Mouse (Mus musculus) testis, adult 2 months (tissue): Measurements from ENCODE around the gene Uvrag. TPM values are rescaled to one million over a fixed set of nuclear protein-coding genes. Genes with fewer than 3 reads are reported as not detected.

ENCODE experiments used
- H3K27ac ChIP-seq: fragments of 200-500 bp; 2 replicates; pipeline ENCODE4 v1.5.1; 2012; ENCODE audit warnings: low read depth, low read length; ENCODE audit not compliant: control insufficient read depth, insufficient read depth
- H3K27me3 ChIP-seq: fragments of 200-500 bp; 2 replicates; pipeline ENCODE4 v1.6.1; 2012; ENCODE audit warnings: mild to moderate bottlenecking, low read length, moderate library complexity; ENCODE audit not compliant: control insufficient read depth, insufficient read depth
- H3K36me3 ChIP-seq: fragments of 200-500 bp; 2 replicates; pipeline ENCODE4 v1.6.1; 2012; ENCODE audit warnings: mild to moderate bottlenecking, low read length; ENCODE audit not compliant: control insufficient read depth, insufficient read depth
- H3K4me1 ChIP-seq: fragments of 200-500 bp; 2 replicates; pipeline ENCODE4 v1.6.1; 2012; ENCODE audit warnings: low read length; ENCODE audit not compliant: control insufficient read depth, insufficient read depth
- H3K4me3 ChIP-seq: fragments of 200-500 bp; 2 replicates; pipeline ENCODE4 v1.5.1; 2012; ENCODE audit warnings: low read depth, mild to moderate bottlenecking, low read length, moderate library complexity, mixed read lengths; ENCODE audit not compliant: control insufficient read depth
- CTCF ChIP-seq: fragments of 200-500 bp; IDR thresholded peaks from 2 replicates; pipeline ENCODE4 v1.5.1; 2012; ENCODE audit warnings: low read depth, mild to moderate bottlenecking, inconsistent platforms, low read length, moderate library complexity; ENCODE audit not compliant: control insufficient read depth, insufficient read depth, insufficient replicate concordance
- POLR2A ChIP-seq: fragments of 200-500 bp; IDR thresholded peaks from 2 replicates; pipeline ENCODE4 v1.6.1; 2012; ENCODE audit warnings: low read depth, mild to moderate bottlenecking, inconsistent platforms, low read length, moderate library complexity; ENCODE audit not compliant: control insufficient read depth
- polyA plus RNA-seq: library from polyadenylated mRNA; depleted of rRNA; stranded (reverse); fragments of >200 nt; gene quantifications from 2 replicates; pipeline ENCODE4 v1.2.3, GENCODE M21; 2012

Gene Uvrag
- polyA plus RNA-seq, 1 experiment: 2.6 TPM

- H3K4me3 ChIP-seq: no peak overlapping the region
- H3K27me3 ChIP-seq: no peaks in the 10 kb centered on the region
- H3K27ac ChIP-seq: no peak overlapping the region
- H3K4me1 ChIP-seq: no peaks in the 10 kb centered on the region
- H3K36me3 ChIP-seq: no peaks in the 10 kb centered on the region
- no peak for TF ChIP-seq CTCF
- TF ChIP-seq POLR2A: no peak
Measured at GRCm38 (mm10) chr7:98983058-98983457, 157.9 kb downstream of the Uvrag start.

GRCm38 (mm10) chr7:98981423-98981822, 159.5 kb downstream of the Uvrag start:
- Histone ChIP-seq H3K27ac (no peak overlapping the region), H3K4me1 (no peaks in the 10 kb centered on the region), H3K4me3 (no peak overlapping the region), H3K36me3 (no peaks in the 10 kb centered on the region), H3K27me3 (no peaks in the 10 kb centered on the region)
- TF ChIP-seq CTCF (no peak), POLR2A (no peak)

GRCm38 (mm10) chr7:98976839-98977457, 164.0 kb downstream of the Uvrag start:
- no peaks in the 10 kb centered on the region for H3K27me3 ChIP-seq
- TF ChIP-seq POLR2A: no peak
- no peak for TF ChIP-seq CTCF
- no peak overlapping the region for H3K27ac ChIP-seq
- H3K4me3 ChIP-seq: no peak overlapping the region
- no peaks in the 10 kb centered on the region for H3K4me1 ChIP-seq
- H3K36me3 ChIP-seq: no peaks in the 10 kb centered on the region

- TF ChIP-seq CTCF (no peak), POLR2A (no peak)
- Histone ChIP-seq H3K27me3 (no peaks in the 10 kb centered on the region), H3K27ac (no peak overlapping the region), H3K4me1 (no peaks in the 10 kb centered on the region), H3K4me3 (no peak overlapping the region), H3K36me3 (no peaks in the 10 kb centered on the region)
Measured at GRCm38 (mm10) chr7:98974590-98974989, 166.4 kb downstream of the Uvrag start.

GRCm38 (mm10) chr7:98970721-98971120, 170.2 kb downstream of the Uvrag start:
- no peak overlapping the region for H3K4me3 ChIP-seq
- H3K27ac ChIP-seq: no peak overlapping the region
- H3K27me3 ChIP-seq: no peaks in the 10 kb centered on the region
- H3K36me3 ChIP-seq: no peaks in the 10 kb centered on the region
- TF ChIP-seq POLR2A (no peak), CTCF (no peak)
- no peaks in the 10 kb centered on the region for H3K4me1 ChIP-seq

GRCm38 (mm10) chr7:98968741-98969395, 172.1 kb downstream of the Uvrag start:
- H3K27ac ChIP-seq: no peak overlapping the region
- H3K4me1 ChIP-seq: no peaks in the 10 kb centered on the region
- H3K27me3 ChIP-seq: no peaks in the 10 kb centered on the region
- H3K36me3 ChIP-seq: no peaks in the 10 kb centered on the region
- TF ChIP-seq POLR2A (no peak), CTCF (no peak)
- no peak overlapping the region for H3K4me3 ChIP-seq

- Histone ChIP-seq H3K36me3 (no peaks in the 10 kb centered on the region), H3K4me1 (no peaks in the 10 kb centered on the region), H3K27ac (no peak overlapping the region), H3K27me3 (no peaks in the 10 kb centered on the region), H3K4me3 (no peak overlapping the region)
- TF ChIP-seq CTCF (no peak), POLR2A (no peak)
Measured at GRCm38 (mm10) chr7:98968082-98968674, 172.8 kb downstream of the Uvrag start.
